Mouse (Mus musculus): ENCODE results near the gene Tubb4b.
"Not testable (repeated sequence)": the region's sequence is repeated elsewhere in the genome, so short reads cannot be mapped to it uniquely, and the experiment has no call there.

Gene Tubb4b

DNA sequence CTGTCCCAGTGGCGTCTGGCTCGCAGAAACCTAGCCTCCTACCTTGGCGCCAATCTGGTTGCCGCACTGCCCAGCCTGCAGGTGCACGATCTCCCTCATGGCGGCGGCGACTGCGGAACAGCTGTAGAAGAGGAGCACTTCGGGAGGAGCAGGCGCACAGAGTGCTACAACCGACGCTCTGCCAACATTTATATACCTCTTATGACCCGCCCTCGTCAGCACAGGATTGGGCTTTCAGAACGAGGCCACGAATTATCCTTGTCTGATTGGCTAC lies at the start of gene Tubb4b:
Gene Tubb4b, minus strand, starts transcription at position 211 of the 274 bp plus-strand sequence.
- no peak for DNase-seq

DNA sequence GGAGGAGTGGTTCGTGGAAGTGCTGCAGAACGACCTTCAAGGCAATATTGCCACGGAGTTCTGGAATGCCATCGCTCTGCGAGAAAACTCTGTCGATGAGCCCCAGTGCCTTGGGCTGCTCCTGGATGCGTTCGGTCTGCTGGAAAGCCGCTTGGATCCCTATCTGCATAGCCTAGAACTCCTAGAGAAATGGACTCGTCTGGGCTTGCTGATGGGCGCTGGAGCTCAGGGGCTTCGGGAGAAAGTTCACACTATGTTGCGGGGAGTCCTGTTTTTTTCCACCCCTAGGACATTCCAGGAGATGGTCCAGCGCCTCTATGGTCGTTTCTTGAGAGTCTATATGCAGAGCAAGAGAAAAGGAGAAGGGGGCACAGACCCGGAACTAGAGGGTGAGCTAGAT lies 48.5 kb upstream of the Tubb4b start:
- no peak for DNase-seq

DNA sequence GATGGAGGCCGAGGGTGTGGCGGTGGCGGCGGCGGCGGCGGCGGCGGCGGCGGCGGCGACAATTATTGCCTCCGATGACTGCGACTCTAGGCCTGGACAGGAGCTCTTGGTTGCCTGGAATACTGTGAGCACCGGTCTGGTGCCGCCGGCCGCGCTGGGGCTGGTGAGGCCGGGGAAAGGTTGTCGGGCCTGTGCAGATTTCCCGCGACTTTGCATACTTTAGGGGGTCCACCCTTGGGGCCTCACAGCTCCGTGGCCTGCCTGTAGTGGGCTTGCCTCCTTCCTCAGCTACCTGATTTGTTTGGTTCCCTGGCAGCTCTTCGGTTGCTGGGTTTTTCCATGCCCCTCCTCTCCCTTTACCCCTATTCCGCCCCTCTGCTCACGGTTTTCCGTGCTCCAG lies 48.0 kb upstream of the Tubb4b start:
- DNase-seq = no peak

DNA sequence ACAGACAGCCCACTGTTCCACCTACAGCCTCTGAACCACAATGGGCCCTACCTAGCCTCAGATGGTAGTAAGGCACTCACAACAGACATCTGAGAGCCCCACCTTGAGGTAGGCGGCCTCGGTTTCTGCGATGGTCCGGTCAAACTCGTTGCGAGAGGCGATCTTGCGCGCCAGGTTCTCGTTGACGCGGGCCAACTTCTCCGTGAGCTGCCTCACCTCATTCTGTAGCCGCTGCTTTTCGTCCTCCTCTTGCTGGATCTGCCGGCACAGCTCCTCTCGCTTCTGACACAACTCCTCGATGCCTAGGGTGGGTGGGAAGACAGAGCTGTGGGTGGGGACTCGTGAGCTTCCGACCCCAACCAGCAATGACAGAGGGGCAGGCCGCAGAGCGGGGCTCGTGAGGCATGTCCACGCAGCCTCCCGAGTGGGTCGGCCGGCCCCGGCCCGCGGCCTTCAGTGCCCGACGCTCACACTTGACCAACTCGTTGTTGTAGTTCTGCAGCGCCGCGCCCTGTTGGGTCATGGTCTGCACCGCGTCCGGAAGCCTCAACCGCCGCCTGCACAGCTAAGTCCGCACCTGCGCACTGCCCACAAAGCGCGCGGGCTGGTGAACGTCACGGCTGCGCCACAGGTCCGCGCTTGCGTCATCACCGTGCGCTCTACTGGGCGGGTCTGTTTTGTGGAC lies 47.5 kb upstream of the Tubb4b start, which contains the start of the genes Ssna1 and Anapc2:
Gene Ssna1, minus strand, starts transcription at position 612 of the 685 bp plus-strand sequence.
Gene Anapc2, plus strand, starts transcription at position 652 of the 685 bp plus-strand sequence.
- DNase-seq = peak; percentile 97

DNA sequence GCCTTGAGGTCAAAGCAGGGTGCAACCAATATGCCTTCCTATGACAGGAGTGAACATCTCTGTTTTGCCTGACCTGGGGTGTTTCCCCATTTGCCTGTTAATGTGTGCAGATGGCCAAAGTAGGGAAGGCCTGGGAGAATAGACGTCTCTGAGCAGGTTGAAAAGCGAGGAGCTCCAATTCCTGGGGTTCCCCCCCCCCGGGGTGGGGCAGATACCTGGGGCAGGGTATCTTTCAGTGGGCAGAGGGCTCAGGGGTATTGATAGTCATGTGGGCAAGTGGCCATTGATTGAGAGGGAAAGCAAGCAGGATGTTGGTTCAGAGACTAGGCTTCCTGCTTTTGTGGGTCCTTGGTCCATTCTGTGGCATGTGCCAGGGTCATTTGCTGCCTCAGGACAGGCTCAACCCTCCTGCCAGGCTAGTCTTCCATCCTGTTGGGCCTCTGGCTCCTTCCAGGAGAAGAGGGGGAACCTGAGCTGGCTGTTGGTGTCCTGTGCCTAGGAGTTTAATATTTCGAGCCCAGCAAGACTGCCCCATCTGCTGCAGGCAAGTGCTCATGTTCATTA lies 43.3 kb upstream of the Tubb4b start:
- no peak for DNase-seq

DNA sequence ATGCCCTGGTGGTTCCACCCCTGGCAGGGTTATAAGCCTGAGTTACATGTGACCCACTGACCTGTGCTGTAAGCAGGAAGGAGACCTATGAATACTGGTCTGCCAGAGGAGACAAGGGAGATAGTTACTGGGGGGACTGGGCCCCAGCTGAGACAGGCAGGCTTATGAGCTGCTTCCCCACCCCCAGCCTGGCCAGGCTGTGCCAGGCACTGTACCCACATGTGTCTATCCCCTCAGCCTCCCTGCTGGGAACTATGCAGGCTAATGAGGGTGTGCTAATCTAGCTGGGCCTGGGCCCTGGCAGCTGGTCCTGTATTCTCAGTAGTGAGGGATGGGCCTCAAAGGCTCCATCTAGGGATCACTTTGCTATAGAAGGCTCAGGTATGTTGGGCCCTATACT lies 42.7 kb upstream of the Tubb4b start:
- no peak for DNase-seq

DNA sequence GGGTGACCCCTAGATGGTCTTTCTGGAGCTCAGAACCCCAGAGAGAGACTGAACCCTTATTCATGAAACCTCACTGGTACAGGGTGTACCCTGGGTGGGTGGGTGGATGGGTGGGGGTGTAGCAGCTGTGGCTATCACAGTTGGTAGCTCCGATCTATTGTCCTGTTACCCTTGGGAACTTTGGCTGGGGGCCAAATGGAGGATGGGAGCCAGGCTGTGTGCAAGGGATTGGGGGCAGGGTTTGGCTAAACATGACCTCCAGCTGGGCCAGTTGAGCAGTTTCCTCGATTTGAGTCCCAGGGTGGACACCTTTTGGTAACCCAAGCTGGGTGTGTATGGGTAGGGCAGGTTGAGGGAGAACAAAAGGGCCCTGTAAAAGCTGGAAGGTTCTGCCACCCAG lies 42.2 kb upstream of the Tubb4b start:
- no peak for DNase-seq

DNA sequence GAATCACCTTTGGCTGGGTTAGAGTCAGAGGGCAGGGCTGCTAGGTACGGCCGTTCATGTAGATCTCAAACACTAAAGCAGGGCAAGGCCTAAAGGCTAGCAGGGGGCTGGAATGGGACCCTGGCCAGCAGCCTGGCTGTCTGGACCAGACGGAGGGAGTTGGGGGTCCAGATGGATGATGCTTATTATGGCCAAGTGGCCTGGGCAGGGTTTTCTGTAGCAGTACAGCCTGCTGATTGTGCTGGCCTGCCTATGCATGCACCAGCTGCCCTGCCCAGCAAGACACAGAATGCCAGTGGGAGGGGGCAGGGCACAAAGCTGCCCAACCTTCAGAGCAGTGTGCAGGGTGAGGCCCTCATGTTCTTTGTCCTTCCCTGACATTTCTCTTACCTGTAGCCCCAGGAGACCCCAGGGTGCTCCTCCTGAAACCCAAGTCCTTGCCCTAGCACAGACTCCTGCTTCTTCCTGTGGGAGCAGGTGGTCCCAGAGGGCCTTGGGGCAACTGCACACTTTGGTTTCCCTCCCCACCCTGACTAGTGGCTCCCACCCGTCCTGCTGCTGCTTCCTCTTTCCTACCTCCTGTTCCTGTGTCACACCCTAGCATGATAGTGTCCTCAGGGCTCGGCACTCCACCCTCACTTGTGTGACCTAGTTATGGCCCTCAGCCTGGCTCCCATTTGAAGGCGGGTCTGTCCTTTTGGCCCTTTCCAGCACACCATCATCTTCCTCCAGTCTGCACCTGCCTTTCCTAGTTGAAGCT lies 41.6 kb upstream of the Tubb4b start:
- DNase-seq = no peak

DNA sequence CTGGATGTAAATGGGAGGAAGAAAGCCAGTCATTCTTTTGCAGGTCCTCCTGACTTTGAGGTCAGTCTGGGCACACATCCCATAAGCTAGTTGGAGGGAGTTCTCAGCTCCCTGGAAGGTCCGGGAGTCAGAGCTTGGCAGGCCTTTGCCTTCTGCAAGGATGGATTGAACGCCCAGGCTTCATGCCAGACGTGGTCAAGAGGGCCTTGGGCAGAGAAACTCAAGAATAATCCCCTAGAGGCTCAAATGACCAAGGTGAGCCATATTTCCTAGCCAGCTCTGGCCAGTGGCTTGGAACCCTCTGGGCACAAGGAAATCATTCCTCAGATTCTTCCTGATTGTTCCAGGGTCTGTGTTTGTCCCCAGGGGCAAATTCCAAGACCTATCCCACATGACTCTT lies 40.3 kb upstream of the Tubb4b start:
- no peak for DNase-seq

DNA sequence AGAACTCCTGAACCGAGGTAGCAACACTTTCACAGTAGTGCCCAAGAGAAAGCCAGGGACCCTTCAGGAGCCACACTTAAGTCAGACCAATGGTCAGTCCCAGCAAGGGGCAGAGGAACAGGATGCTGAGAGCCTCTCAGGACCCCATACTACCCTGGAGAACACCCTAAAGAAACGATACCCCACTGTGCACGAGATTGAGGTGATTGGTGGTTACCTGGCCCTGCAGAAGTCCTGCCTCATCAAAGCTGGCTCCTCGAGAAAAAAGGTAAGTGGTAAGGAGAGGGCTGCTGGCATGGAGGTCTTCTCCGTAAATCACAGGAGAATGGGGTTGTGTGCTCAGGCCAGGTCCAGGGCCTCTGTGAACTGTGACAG lies 39.8 kb upstream of the Tubb4b start:
- no peak for DNase-seq

DNA sequence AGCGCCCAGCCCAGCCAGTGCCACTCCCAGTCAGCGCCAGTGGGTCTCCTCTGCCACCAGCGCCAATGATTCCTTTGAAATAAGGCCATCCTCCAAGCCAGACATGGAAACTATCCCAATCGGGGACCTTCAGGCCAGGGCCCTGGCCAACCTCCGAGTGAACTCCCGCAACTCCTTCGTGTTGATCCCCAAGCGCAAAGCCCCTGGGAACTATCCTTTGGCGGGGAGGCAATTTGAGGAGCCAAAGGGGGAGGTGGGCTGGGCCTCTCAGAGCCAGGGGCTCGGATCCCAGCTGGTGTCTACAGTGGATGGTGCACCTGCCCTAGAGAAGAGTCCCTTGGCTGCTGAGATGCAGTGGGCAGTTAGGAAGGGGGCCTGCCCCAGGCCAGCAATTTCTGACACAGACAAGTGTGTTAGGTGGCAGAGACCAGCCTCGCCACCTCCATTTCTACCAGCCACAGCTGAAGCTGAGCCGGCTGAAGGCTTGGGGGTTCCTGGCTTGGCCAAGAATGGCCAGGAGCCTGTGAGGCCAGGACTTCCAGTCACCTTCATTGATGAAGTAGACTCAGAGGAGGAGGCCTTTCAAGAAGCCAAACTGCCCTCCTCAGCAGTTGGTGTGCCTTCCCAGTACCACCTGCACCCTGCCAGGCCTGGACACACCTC lies 39.3 kb upstream of the Tubb4b start:
- DNase-seq = no peak

DNA sequence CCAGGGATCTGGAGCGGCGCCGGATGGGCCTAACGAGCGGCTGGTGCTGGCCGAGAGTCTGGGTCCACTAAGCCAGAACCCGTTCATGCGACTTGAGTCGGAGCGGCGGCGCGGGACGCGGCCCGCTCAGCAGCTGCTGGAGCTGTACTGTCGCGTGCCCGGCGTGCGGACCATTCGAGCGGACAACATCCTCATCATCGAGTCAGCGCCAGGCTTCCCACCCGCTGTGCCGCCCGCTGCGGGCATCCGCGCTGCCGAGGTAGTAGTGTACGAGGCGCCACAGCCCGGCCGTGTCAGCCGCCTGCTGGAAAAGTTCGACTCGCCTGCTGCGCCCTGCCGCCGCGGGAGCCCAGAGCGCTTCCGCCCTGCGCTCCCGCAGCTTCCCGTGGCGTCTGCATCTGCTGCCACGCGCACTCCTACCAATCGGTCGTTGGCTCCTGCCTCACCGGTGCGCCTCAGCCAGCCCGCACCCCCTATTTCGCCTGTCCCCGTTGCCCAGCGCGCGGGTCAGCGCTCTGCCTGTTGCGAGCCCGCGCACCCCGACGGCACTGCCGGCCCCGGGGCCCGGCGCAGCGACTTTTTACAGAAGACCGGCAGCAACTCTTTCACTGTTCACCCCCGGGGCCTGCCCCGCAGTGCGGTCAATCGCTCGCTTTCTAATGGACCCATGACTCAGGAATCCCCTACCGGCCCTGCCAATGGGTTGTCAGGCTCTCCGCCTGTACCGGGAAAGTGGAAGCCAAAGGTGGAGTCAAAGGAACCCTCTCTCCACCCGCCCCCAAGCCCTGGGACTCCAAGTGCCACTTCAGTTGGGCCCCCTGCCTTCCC lies 38.5 kb upstream of the Tubb4b start:
- DNase-seq = peak; percentile 54

DNA sequence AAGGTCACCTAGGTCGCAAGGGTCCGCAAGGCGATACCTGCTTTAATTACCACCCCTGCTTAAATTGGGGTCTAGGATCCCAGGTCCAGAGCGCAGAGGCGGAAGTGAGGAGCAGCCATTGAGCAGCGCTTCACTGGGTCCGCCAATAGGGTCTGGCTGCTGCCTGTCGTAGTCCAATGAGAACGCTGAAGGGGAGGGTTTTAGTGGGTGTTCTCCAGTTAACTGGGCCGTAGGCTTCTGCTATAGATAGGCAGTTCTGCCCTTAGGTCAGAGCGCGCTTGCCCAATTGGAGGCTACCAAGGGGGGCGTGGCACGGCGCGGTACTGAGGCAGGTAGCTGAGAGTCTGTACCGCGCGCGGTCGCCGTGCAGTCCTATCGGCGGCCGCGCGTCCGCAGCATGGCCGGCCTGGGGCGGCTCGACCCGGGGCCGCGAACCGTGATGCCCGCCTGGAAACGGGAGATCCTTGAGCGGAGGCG lies 37.8 kb upstream of the Tubb4b start, which contains the start of gene Tprn:
Gene Tprn, plus strand, starts transcription at position 328 of the 477 bp plus-strand sequence.
- peak; percentile 90 for DNase-seq

DNA sequence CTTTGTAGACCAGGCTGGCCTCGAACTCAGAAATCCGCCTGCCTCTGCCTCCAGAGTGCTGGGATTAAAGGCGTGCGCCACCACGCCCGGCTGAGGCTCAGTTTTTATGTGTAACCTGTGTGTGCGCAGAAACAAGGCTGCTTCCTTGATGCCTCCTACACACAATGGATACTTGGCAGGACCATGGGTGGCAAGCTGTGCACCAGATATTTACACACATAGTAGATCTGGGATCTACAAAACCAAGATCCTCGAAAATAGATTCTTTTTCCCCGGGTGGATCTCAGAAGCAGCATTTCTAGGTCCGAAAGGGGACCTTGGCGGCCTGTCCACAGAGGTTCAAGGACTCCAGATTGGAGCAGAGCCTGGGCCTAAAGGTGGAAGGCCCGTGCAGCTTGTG lies 37.4 kb upstream of the Tubb4b start:
- DNase-seq = no peak

DNA sequence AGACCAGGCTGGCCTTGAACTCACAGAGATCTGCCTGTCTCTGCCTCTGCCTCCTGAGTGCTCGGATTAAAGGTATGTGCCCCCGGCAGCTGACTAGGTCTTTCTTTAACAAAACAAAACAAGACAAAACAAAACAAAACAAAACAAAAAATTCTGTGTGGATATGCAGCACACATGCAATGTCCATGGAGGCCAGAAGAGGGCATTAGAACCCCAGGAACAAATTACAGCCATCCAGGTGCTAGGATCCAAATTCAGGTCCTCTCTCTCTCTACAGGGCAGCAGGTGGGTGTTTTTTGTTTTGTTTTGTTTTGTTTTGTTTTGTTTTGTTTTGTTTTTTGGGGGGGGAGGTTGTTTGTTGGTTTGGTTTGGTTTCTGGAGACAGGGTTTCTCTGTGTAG lies 34.4 kb upstream of the Tubb4b start:
- DNase-seq = no peak

DNA sequence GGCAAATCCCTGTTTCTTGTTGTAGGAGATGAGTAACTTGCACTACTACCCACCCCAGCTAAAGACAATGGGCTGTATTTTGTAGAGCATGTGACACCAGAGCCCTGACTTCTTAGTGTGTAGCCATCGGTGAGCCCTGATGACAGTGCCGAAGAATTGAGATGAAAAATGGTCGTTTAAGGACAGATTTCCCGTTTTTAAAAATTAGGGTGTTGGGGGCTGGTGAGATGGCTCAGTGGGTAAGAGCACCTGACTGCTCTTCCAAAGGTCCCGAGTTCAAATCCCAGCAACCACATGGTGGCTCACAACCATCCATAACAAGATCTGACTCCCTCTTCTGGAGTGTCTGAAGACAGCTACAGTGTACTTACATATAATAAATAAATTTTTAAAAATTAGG lies 32.7 kb upstream of the Tubb4b start:
- not testable (repeated sequence) for DNase-seq

DNA sequence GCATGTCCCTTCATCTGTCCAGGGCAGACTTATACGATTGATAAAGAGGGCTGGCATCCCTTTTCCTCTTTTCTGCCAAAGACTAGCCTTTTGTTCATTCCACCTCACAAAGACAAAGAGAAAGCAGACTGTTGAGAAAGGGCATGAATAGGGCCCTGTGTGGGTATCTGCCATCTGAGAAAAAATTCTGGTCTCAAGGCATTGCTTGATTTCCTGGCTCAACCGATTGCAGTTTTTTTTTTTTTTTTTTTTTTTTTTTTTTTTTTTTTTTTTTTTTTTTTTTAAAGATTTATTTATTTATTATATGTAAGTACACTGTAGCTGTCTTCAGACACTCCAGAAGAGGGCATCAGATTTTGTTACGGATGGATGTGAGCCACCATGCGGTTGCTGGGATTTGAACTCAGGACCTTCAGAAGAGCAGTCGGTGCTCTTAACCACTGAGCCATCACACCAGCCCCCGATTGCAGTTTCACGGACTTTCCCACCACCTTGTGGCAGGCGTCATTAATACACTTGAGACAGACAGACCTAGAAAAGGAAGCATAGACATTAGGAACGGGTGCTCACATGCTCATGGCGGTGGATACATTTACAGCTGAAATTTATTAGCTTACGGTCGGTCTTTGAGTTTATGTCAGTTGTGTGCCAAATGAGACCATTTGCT lies 32.1 kb upstream of the Tubb4b start:
- DNase-seq = not testable (repeated sequence)

DNA sequence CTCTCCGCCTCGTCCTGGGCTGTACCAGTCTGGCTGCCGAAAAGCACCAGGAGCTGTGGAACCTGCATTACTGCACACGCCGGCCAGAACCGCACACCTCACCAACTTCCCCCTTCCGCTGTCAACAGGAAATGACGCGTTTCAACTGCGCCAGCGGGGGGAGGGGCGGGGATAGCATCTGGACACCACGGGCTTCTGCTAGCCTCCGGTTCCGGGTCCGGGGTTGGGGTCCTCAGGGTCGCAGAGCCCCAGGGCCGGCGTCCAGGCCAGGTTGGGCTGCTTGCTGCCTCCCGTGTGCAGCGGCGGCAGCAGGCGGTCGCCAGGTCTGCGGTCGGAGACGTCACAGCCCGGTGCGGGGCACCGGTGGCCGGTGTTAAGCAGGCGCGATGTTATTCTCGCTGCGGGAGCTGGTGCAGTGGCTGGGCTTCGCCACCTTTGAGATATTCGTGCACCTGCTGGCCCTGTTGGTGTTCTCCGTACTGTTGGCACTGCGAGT lies 30.8 kb upstream of the Tubb4b start, which contains the start of gene Tmem203:
Gene Tmem203, plus strand, starts transcription at position 156 of the 496 bp plus-strand sequence.
- peak; percentile 88 for DNase-seq

DNA sequence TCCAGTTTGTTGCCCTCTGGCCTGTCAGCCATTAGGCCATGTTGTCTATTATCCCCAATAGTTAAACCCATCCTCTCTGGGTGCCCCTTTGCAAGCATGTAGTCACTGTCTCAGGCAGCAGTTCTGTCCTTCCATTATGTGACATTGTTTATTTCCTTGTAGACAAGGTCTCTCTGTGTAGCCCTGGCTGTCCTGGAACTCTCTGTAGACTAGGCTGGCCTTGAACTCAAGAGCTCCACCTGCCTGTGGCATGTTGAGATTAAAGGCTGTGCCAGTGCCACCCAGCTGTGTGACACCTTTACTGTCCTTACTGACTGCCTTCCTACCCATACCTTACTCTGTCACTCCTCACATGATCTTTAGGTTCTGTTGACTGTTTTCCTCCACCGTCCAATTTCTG lies 27.8 kb upstream of the Tubb4b start:
- no peak for DNase-seq

DNA sequence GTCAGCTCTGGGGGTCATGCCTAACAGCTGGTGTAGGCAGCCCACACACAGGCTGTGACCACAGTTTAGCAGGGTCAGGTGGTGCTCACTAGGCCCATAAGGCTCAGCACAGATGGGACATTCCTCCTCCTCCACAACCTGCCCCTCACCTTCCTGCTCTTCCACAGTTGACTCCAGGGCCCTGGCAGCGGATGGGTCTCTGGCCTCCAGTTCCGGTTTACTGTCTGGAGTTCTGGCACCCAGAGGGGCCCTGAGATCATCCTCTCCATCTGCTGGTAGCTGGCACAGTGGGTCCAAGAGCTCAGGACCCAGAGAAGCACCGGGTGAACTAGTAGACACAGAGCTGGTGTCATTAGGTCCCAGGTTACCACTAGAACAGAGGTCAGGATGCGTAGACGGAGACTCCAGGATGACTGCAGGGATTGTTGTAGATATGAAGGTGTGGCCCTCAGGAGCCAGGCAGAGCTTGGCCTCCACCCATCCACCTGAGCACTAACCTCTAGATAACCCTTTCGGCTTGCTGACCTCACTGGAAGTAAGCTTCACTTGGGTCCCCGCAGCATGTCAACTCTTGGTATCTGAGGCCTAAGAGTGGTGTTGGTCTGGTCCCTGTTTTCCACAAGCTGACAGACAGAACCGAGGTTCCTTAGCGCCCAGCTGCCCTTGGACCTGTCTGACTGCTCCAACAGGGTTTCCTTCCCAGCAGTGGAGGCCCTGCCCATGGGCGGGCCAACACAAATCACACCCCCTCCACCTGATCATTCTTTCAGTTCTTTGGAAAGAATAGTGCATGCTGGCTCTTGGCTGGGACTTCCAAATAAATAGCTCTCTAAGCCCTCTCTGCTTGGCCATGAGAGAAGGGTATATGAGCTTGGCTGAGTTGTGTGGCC lies 21.9 kb upstream of the Tubb4b start, which contains the start of gene AL732309.1:
Gene AL732309.1, minus strand, starts transcription at position 681 of the 890 bp plus-strand sequence.
- DNase-seq = no peak

DNA sequence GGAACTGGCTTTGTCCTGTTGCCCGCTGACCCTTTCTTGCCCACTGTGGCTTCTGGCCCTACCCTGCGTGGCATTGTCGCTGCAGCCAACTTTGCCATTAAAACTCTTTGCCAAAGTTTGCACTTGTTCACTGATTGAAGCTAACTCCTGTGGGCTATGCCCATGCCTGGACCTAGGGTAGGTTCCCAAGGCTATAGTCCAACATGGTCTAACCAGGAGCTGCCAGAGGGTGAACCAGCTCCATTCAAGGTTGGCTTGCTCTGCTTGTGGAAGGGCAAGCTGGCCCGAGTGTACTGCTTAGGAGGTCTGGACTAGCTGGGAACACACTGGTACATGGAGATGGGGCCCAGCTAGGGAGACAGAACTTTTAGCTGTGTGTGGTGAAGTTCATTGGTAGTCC lies 19.6 kb upstream of the Tubb4b start:
- no peak for DNase-seq

All from right cerebral cortex, postnatal 14 days (tissue).